Mouse (Mus musculus) ES-E14 (cell line): Measurements from ENCODE around the gene Elmod2. TPM values are rescaled to one million over a fixed set of nuclear protein-coding genes. Genes with fewer than 3 reads are reported as not detected.

Experiments used
- DNase-seq: peaks from one replicate; pipeline ENCODE4 v3.0.0-alpha.2; 2013; ENCODE audit warnings: low read depth, low spot score
- H3K27ac ChIP-seq: 2 replicates; pipeline ENCODE4 v1.5.1; 2012; ENCODE audit warnings: low read depth, mild to moderate bottlenecking, low read length, moderate library complexity, mixed read lengths; ENCODE audit not compliant: poor library complexity, insufficient read depth, severe bottlenecking
- H3K36me3 ChIP-seq: 2 replicates; pipeline ENCODE4 v1.6.1; 2012; ENCODE audit warnings: mild to moderate bottlenecking, low read length, moderate library complexity, mixed read lengths; ENCODE audit not compliant: control insufficient read depth, poor library complexity, insufficient read depth, severe bottlenecking
- H3K4me1 ChIP-seq, 2 experiments: fragments of 150-350 bp in 1 of 2; sonication (generic) in 1 of 2; 2 replicates each; pipeline ENCODE4 v1.6.1; 2012; ENCODE audit warnings: low read length in 2 of 2, mild to moderate bottlenecking in 1 of 2, mixed read lengths in 1 of 2; ENCODE audit not compliant: control insufficient read depth in 2 of 2, insufficient read depth in 2 of 2, poor library complexity in 1 of 2
- H3K4me3 ChIP-seq, 2 experiments: fragments of 150-350 bp in 1 of 2; sonication (generic) in 1 of 2; 2 replicates each; pipeline ENCODE4 v1.5.1; 2012; ENCODE audit warnings: low read length in 2 of 2, low read depth in 1 of 2, mild to moderate bottlenecking in 1 of 2, mixed read lengths in 1 of 2; ENCODE audit not compliant: insufficient read depth in 1 of 2, poor library complexity in 1 of 2, severe bottlenecking in 1 of 2
- H3K9ac ChIP-seq: 2 replicates; pipeline ENCODE4 v1.6.1; 2012; ENCODE audit warnings: low read depth, mild to moderate bottlenecking, low read length, mixed read lengths; ENCODE audit not compliant: poor library complexity, insufficient read depth, severe bottlenecking
- H3K9me3 ChIP-seq: fragments of 150-350 bp; sonication (generic); 2 replicates; pipeline ENCODE4 v1.6.1; 2012; ENCODE audit warnings: low read depth, mild to moderate bottlenecking, low read length; ENCODE audit not compliant: control insufficient read depth, insufficient read depth
- CHD2 ChIP-seq: IDR thresholded peaks from 2 replicates; pipeline ENCODE4 v1.6.1; 2014; ENCODE audit warnings: mild to moderate bottlenecking, low read depth, low read length, inconsistent platforms
- HCFC1 ChIP-seq: IDR thresholded peaks from 2 replicates; pipeline ENCODE4 v1.6.1; 2012; ENCODE audit warnings: low read length, inconsistent platforms, borderline replicate concordance; ENCODE audit not compliant: insufficient read depth
- MAFK ChIP-seq: IDR thresholded peaks from 2 replicates; pipeline ENCODE4 v1.6.1; 2014; ENCODE audit warnings: mild to moderate bottlenecking, low read depth, low read length, inconsistent platforms; ENCODE audit not compliant: insufficient read depth
- ZC3H11A ChIP-seq: IDR thresholded peaks from 2 replicates; pipeline ENCODE4 v1.6.1; 2012; ENCODE audit warnings: low read depth, mild to moderate bottlenecking, inconsistent platforms, low read length, borderline replicate concordance
- ZNF384 ChIP-seq: IDR thresholded peaks from 2 replicates; pipeline ENCODE4 v1.6.1; 2012; ENCODE audit warnings: low read depth, low read length, inconsistent platforms
- in situ Hi-C, 2 experiments: fragments of 600-800 bp; cut with MboI; formaldehyde crosslinking; loops; one replicate each; pipeline ENCODE4 v1.15.1; 2025; ENCODE audit warnings: low sequenced_read_pairs in 2 of 2, inconsistent platforms in 1 of 2; ENCODE audit not compliant: unreplicated experiment in 2 of 2
- total RNA-seq: library from RNA; depleted of rRNA; stranded (reverse); fragments of 300-350 nt; gene quantifications from 2 replicates; pipeline ENCODE4 v1.2.3, GENCODE M21; 2012

The Elmod2 gene
- total RNA-seq, 1 experiment: 10.7 TPM

DNA sequence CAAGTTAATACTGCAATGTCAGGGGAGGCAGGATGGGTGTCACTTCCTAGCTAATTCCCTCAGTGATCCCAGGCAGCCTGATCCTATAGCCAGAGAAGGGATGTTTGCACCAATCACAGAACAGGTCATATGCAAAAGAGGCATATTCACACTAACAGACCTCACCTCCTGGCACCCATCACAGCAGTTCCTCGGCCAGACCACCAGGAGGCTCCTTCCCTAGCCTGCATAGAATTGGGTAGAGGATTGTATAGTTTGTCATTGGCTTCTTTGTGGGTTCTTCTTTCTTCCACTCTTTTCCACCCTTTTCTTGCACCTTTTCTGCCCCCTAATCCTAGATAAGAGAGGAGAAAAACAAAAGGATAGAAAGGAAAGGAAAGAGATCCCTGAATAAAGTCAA is 32.2 kb downstream of the Elmod2 start:
- Histone ChIP-seq H3K27ac (no peak overlapping the region), H3K9me3 (no peaks in the 10 kb centered on the region), H3K36me3 (no peaks in the 10 kb centered on the region), H3K9ac (no peak overlapping the region), H3K4me1 (peaks cover 0 to under 1% of the 10 kb centered on the region in 2 experiments; a peak in 1 of 4 replicates), H3K4me3 (no peak overlapping the region)
- TF ChIP-seq ZNF384: no peak
- 0 out of 2 replicates have a peak, but pooled peaks have one; percentile 23 for TF ChIP-seq ZC3H11A
- no peak for DNase-seq
- in situ Hi-C loops: no loop called here

- Histone ChIP-seq H3K9ac (no peak overlapping the region), H3K9me3 (no peaks in the 10 kb centered on the region), H3K36me3 (no peaks in the 10 kb centered on the region), H3K27ac (no peak overlapping the region), H3K4me3 (no peak overlapping the region), H3K4me1 (0 out of 4 replicates have a peak, but pooled peaks cover 0 to 2% of the 10 kb centered on the region in 2 experiments)
- TF ChIP-seq ZNF384: no peak
- no peak for TF ChIP-seq CHD2
- TF ChIP-seq ZC3H11A: no peak
- TF ChIP-seq MAFK: no peak
- TF ChIP-seq HCFC1: no peak
- no peak for DNase-seq
- in situ Hi-C loops: no loop called here
Measured at GRCm38 (mm10) chr8:83297375-83297774, 34.9 kb downstream of the Elmod2 start.

DNA sequence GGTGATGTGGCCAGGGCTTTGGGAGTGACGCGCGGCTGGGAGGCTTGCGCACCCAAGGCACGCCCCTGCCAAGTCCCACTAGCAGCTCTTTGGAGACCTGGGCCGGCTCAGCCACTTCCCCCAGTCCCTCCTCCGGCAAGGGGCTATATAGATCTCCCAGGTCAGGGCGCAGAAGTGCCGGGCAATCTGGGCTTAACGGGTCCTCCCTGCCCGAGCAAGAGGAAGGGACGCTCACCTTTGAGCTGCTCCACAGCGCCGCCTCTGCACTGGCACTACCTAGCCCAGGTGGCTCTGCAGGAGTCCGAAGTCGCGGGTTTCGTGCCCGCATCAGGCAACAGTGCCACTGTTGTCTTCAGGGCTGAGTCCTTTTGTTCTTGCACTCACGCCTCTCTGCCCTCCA is 42.1 kb downstream of the Elmod2 start, which contains the start of gene Ucp1:
TSS of gene Ucp1 (plus strand) at position 177 of the 400 bp plus-strand sequence.
- DNase-seq: no peak
- Histone ChIP-seq H3K9ac (no peak within 1 kb of the TSS), H3K9me3 (no peaks in the 10 kb centered on the region), H3K4me1 (peaks cover 0 to 8% of the 10 kb centered on the region in 2 experiments; a peak in 1 of 4 replicates), H3K36me3 (no peaks in the 10 kb centered on the region), H3K4me3 (peak within 1 kb of the TSS; percentile 26 to 70), H3K27ac (no peak within 1 kb of the TSS)
- in situ Hi-C loops: no loop called here
- TF ChIP-seq MAFK (no peak), HCFC1 (no peak), CHD2 (no peak), ZC3H11A (no peak), ZNF384 (no peak)

DNA sequence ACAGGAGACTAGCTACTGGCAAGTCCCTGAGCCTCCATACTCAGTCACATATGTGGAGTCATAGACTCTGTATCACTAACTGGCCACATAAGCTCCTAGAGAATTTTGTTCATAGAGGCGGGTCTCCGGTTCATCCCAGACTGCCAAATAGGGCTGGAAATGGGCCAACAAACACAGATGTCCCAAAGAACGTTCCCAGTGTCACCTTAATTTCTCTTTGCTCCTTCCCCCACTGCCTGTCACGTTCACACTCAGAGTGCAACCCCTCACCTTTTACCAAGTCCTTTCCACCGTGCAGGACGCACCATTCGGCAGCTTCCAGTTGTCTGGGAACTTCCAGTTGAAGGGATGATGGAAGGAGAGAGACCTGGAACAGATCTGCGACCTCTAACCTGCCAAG is 46.9 kb downstream of the Elmod2 start:
- in situ Hi-C loops: no loop called here
- no peak overlapping the region for H3K9ac ChIP-seq
- no peak for DNase-seq
- H3K27ac ChIP-seq: no peak overlapping the region
- H3K9me3 ChIP-seq: no peaks in the 10 kb centered on the region
- H3K4me1 ChIP-seq: peaks cover 0 to 6% of the 10 kb centered on the region in 2 experiments; a peak in 1 of 4 replicates
- H3K4me3 ChIP-seq: no peak overlapping the region
- no peaks in the 10 kb centered on the region for H3K36me3 ChIP-seq
- TF ChIP-seq HCFC1 (no peak), MAFK (no peak), ZNF384 (no peak), ZC3H11A (no peak), CHD2 (no peak)

DNA sequence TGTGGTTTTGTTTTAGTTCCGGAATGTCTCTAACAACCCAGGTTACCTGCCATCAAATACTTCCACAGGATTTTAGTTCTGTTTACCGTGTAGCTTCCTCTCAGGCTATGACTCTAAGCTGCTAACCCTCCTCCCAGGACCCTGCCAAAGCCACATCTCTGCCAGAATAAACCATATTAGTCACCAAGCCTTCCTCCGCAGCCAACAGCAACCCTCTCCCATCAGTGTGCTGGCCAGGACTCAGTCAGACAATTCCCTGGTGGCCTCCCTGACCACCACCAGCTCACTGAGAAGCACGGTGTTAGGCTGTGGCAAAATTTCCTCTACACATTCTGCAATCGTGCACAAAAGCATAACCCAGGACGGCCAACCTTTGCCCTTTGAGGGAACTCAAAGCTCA is 53.9 kb downstream of the Elmod2 start:
- no peaks in the 10 kb centered on the region for H3K36me3 ChIP-seq
- peaks cover 2 to 5% of the 10 kb centered on the region in 2 experiments; a peak in 1 of 4 replicates for H3K4me1 ChIP-seq
- in situ Hi-C loops: no loop called here
- H3K9ac ChIP-seq: no peak overlapping the region
- DNase-seq: no peak
- no peak overlapping the region for H3K27ac ChIP-seq
- no peak overlapping the region for H3K4me3 ChIP-seq
- H3K9me3 ChIP-seq: no peaks in the 10 kb centered on the region
- TF ChIP-seq ZC3H11A (no peak), CHD2 (no peak), HCFC1 (no peak), MAFK (no peak), ZNF384 (no peak)
